Mouse (Mus musculus) intestine, postnatal 0 days (tissue): ENCODE data around the gene 2900026A02Rik. TPM values are rescaled to one million over a fixed set of nuclear protein-coding genes. Genes with fewer than 3 reads are reported as not detected.

ENCODE experiments used
- ATAC-seq: fragments of 200-750 bp; cut with Nextera tagmentation; 2 replicates; pipeline ENCODE4 v1.8.0; 2017; ENCODE audit warnings: mild to moderate bottlenecking, moderate TSS enrichment, moderate library complexity
- H3K27ac ChIP-seq: fragments of 300-500 bp; sonication (generic); 2 replicates; pipeline ENCODE4 v1.5.1; 2014; ENCODE audit warnings: mild to moderate bottlenecking, low read depth, low read length, moderate library complexity
- H3K27me3 ChIP-seq: fragments of 300-500 bp; sonication (generic); replicated peaks from 2 replicates; pipeline ENCODE4 v1.6.1; 2014; ENCODE audit warnings: low read length, mixed read lengths; ENCODE audit not compliant: control insufficient read depth, insufficient read depth
- H3K36me3 ChIP-seq: fragments of 300-500 bp; sonication (generic); 2 replicates; pipeline ENCODE4 v1.6.1; 2014; ENCODE audit warnings: mild to moderate bottlenecking, moderate library complexity; ENCODE audit not compliant: control insufficient read depth, insufficient read depth
- H3K4me1 ChIP-seq: fragments of 300-500 bp; sonication (generic); replicated peaks from 2 replicates; pipeline ENCODE4 v1.6.1; 2014; ENCODE audit warnings: antibody characterized with exemption, low read length, mixed read lengths; ENCODE audit not compliant: control insufficient read depth, insufficient read depth
- H3K4me2 ChIP-seq: fragments of 300-500 bp; sonication (generic); replicated peaks from 2 replicates; pipeline ENCODE4 v1.6.1; 2014; ENCODE audit warnings: low read depth, mild to moderate bottlenecking, moderate library complexity
- H3K4me3 ChIP-seq: fragments of 300-500 bp; sonication (generic); 2 replicates; pipeline ENCODE4 v1.5.1; 2014; ENCODE audit warnings: low read depth, low read length
- H3K9ac ChIP-seq: fragments of 300-500 bp; sonication (generic); 2 replicates; pipeline ENCODE4 v1.6.1; 2014; ENCODE audit warnings: mild to moderate bottlenecking, low read depth, low read length
- H3K9me3 ChIP-seq: fragments of 300-500 bp; sonication (generic); 2 replicates; pipeline ENCODE4 v1.6.1; 2016; ENCODE audit warnings: mixed run types; ENCODE audit not compliant: control insufficient read depth
- CTCF ChIP-seq: sonication (generic); IDR thresholded peaks from 2 replicates; pipeline ENCODE4 v1.5.1; 2016; ENCODE audit warnings: low read depth, mild to moderate bottlenecking, control low read depth, antibody characterized with exemption, moderate library complexity
- WGBS: fragments of 180-500 bp; shearing (Covaris S2); extraction: QIAGEN DNeasy Blood & Tissue Kit; methylation state at CpG from one replicate; pipeline ENCODE4 v1.1.7; 2014; 5-methylcytosine and 5-hydroxymethylcytosine counted together
- polyA plus RNA-seq: library from polyadenylated mRNA; unstranded; fragments of >200 nt; fragmentation: Nextera tagmentation; extraction: Ambion mirVana; gene quantifications from 2 replicates; pipeline ENCODE4 v1.2.1, GENCODE M21; 2015

2900026A02Rik gene
- polyA plus RNA-seq, 1 experiment from 2014 or later, result 8.0 TPM

DNA sequence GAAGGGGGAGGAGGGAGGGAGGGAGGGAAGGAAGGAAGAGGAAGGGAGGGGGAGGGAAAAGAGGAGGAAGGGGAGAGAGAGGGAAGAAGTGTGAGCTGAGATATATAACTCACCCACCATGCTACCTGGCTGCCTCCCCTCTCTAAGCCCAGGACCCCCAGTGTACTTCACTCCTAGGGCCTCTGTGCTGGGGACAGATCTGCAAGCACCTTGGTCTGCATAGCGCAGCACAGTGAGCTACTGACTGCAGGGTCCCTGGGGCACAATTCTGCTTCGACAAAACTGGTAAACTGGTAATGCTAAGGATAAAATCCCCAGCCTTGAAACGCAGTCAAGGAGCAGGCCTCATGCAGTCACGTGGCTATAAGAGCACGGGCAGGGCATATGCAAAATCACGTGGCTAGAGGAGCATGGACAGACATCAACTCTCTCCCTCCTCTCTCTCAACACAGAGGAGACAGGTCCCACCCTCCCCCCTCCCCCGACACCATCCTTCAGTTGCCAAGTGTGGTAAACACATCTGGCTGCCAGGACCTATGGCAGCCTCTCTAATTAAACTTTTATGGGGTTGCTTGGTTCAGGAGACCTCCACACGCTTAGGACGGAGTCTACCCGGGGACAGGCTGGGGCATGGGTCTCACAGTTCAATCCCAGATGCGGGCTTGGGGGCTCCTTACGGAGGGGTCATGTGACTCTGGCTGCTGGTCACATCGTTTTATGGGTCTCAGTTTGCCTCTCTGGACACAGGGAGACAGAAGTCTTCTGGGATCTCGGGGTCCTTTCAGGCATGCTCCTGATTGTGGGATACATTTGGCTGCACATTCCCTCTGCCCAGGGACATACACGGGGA, 100.1 kb downstream of the 2900026A02Rik start:
- Histone ChIP-seq H3K36me3 (peaks cover 3% of the 10 kb centered on the region; the same call in 1 of the 2 replicates), H3K27me3 (no peaks in the 10 kb centered on the region), H3K9me3 (no peaks in the 10 kb centered on the region), H3K4me2 (no peak overlapping the region; the same call in 1 of the 2 replicates), H3K9ac (no peak overlapping the region), H3K27ac (0 out of 2 replicates have a peak overlapping the region, but pooled peaks have one; percentile 15), H3K4me3 (no peak overlapping the region), H3K4me1 (peaks cover 10% of the 10 kb centered on the region; the same call in 1 of the 2 replicates)
- TF ChIP-seq CTCF, result no peak
- 18% methylated on average over 15 of the region's 15 CpGs for WGBS
- ATAC-seq, result no peak

DNA sequence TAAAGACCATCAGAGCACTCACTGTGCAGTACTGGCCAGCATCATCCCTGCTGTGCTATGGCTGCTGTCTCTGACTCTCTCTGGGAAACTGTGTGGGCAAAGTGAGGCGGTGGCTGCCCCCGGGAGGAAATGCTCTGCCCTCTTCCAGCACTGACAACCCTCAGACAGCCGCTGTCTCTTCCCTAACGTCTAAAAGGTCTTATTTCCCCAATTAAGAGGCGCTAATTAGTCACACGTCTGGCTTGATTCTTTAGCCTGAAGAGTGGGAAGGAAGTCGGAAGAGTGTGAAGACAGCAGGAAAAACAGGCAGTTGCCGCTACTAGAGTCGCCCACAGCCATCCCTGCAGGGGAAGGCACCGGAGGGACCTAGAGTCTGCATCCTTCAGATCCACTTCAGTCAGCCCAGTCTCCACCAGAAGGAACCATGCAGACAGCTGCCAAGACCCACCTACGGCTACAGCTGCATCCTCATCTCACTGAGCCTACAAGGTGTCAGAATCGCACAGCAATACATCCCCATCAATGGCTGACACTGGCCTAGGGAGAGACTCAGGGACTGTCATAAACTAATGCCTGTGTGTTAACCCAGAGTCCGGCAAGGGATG, 101.1 kb downstream of the 2900026A02Rik start:
- WGBS, result 52% methylated on average over 13 of the region's 13 CpGs
- no peak for TF ChIP-seq CTCF
- H3K4me3 ChIP-seq, result no peak overlapping the region
- H3K36me3 ChIP-seq, result peaks cover 3% of the 10 kb centered on the region; the same call in 1 of the 2 replicates
- no peaks in the 10 kb centered on the region for H3K27me3 ChIP-seq
- no peak overlapping the region for H3K27ac ChIP-seq
- peaks cover 10% of the 10 kb centered on the region for H3K4me1 ChIP-seq
- H3K9ac ChIP-seq, result no peak overlapping the region
- no peak for ATAC-seq
- no peak overlapping the region for H3K4me2 ChIP-seq
- H3K9me3 ChIP-seq, result no peaks in the 10 kb centered on the region

DNA sequence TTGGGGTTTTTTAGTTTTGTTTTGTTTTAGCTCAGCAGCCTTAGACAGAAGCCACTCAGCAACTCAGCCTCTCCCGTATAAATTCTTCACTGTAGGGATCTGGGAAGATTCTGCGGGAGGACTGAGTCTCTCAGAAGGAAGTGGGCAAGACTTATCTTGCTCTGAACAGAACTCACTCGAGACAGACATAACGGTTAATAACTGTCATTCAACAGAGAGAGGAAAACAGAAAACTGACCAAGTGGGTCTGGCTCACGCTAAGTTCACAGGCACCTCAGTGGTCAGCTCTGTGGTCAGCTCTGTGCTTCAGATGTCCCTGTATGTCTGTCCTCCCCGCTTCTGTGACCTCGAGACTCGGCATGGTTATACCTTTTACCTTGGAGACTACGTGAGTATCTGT, 101.7 kb downstream of the 2900026A02Rik start:
- Histone ChIP-seq H3K27me3 (no peaks in the 10 kb centered on the region), H3K9me3 (no peaks in the 10 kb centered on the region), H3K4me3 (no peak overlapping the region), H3K27ac (no peak overlapping the region), H3K9ac (no peak overlapping the region), H3K36me3 (peaks cover 3% of the 10 kb centered on the region; the same call in 1 of the 2 replicates), H3K4me2 (no peak overlapping the region), H3K4me1 (peaks cover 16% of the 10 kb centered on the region)
- 58% methylated on average over 9 of the region's 9 CpGs for WGBS
- TF ChIP-seq CTCF, result no peak
- ATAC-seq, result no peak

DNA sequence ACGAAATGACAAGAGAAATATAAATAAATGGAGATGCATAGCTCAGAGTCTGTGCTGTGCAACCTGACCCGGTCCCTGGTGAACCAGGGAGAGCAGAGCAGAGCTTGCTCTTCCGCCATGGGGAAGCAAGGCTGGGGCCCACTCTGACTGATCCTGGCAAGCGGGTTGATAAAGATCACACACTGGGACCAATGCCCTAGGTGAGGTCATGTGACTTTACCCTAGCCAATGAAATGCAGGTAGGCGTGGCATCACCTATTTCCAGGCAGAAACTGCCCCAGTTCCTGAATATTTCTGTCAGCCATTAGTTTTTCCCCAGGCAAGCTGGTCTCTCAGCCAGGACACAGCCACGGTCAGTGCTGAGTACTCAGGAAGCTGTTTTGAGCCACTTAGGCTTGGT, 102.3 kb downstream of the 2900026A02Rik start:
- WGBS, result 19% methylated on average over 6 of the region's 6 CpGs
- peaks cover 20% of the 10 kb centered on the region for H3K4me1 ChIP-seq
- TF ChIP-seq CTCF, result no peak
- no peak overlapping the region for H3K4me3 ChIP-seq
- H3K27me3 ChIP-seq, result no peaks in the 10 kb centered on the region
- H3K9me3 ChIP-seq, result no peaks in the 10 kb centered on the region
- H3K36me3 ChIP-seq, result peaks cover 3% of the 10 kb centered on the region; the same call in 1 of the 2 replicates
- H3K27ac ChIP-seq, result no peak overlapping the region
- 0 out of 2 replicates have a peak overlapping the region, but pooled peaks have one; percentile 1 for H3K4me2 ChIP-seq
- ATAC-seq, result peak; percentile 79
- H3K9ac ChIP-seq, result no peak overlapping the region

DNA sequence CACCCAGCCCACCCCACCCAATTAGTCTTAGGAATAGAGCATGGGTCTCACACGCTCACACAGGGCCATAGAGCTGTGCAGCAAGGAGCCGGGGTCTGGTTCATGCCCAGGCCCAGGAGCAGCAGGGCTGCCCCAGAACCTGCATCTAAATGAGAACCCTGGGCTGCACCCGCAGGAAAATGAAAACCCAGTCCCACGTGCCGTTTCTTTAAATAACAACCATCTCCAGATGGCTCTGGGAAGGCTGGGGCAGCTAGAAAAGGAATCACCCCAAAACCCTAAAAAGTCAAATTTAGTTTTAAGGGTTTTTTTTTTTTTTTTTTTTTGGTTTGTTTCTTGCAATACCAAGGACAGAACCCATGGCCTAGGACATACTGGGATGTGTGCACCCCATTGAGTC, 103.7 kb downstream of the 2900026A02Rik start:
- Histone ChIP-seq H3K36me3 (peaks cover 3% of the 10 kb centered on the region; the same call in 1 of the 2 replicates), H3K9me3 (no peaks in the 10 kb centered on the region), H3K9ac (no peak overlapping the region), H3K4me2 (no peak overlapping the region), H3K4me1 (peaks cover 20% of the 10 kb centered on the region), H3K27me3 (no peaks in the 10 kb centered on the region), H3K4me3 (no peak overlapping the region), H3K27ac (no peak overlapping the region)
- no peak for TF ChIP-seq CTCF
- WGBS, result 88% methylated on average over 5 of the region's 5 CpGs
- ATAC-seq, result no peak

DNA sequence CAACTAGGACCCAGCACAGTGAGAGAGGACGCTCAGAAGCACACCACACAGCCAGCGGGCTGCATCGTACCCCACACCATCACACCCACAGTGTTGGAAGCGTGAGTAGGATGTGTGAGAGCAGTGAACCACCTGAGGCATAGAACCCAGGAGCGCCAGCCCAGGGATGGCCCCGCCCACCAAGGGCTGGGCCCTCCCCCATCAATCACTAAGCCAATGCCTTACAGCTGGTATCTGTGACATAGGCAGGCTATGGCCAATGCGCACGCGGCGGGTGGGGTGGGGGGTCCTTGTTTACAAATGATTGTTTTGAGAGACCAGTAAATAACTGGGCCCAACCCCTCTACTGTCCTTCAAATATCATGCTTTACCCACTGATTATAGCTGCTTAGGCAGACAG, 105.1 kb downstream of the 2900026A02Rik start:
- Histone ChIP-seq H3K27ac (no peak overlapping the region), H3K4me1 (peaks cover 16% of the 10 kb centered on the region), H3K4me2 (no peak overlapping the region), H3K36me3 (no peaks in the 10 kb centered on the region), H3K9ac (no peak overlapping the region), H3K27me3 (no peaks in the 10 kb centered on the region), H3K9me3 (no peaks in the 10 kb centered on the region), H3K4me3 (no peak overlapping the region)
- no peak for TF ChIP-seq CTCF
- ATAC-seq, result no peak
- WGBS, result 71% methylated on average over 10 of the region's 10 CpGs
